Mouse (Mus musculus) spleen, adult 2 months (tissue): ENCODE results near the gene Jund. TPM values are rescaled to one million over a fixed set of nuclear protein-coding genes. Genes with fewer than 3 reads are reported as not detected.
A peak's percentile ranks its signal among the peaks of the same experiment; 100 is the strongest.

Experiments used
- DNase-seq, 2 experiments: peaks; one replicate each; pipeline versions ENCODE4 v3.0.0 to v3.0.0-alpha.2; 2012 to 2021; ENCODE audit warnings: low spot score in 2 of 2, low read depth in 1 of 2
- H3K27ac ChIP-seq: fragments of 200-500 bp; 2 replicates; pipeline ENCODE4 v1.5.1; 2012; ENCODE audit warnings: low read length, inconsistent platforms; ENCODE audit not compliant: insufficient read depth
- H3K27me3 ChIP-seq: fragments of 200-500 bp; 2 replicates; pipeline ENCODE4 v1.6.1; 2012; ENCODE audit warnings: mild to moderate bottlenecking, moderate library complexity, low read length, inconsistent platforms; ENCODE audit not compliant: control insufficient read depth, insufficient read depth
- H3K36me3 ChIP-seq: fragments of 200-500 bp; 2 replicates; pipeline ENCODE4 v1.6.1; 2012; ENCODE audit warnings: mild to moderate bottlenecking, low read length, inconsistent platforms; ENCODE audit not compliant: control insufficient read depth, insufficient read depth
- H3K4me1 ChIP-seq: fragments of 200-500 bp; 2 replicates; pipeline ENCODE4 v1.6.1; 2011; ENCODE audit warnings: inconsistent platforms; ENCODE audit not compliant: control insufficient read depth, insufficient read depth, insufficient read length
- H3K4me3 ChIP-seq: fragments of 200-500 bp; 2 replicates; pipeline ENCODE4 v1.5.1; 2011; ENCODE audit warnings: mild to moderate bottlenecking, inconsistent platforms; ENCODE audit not compliant: insufficient read depth, insufficient read length; ENCODE audit errors: extremely low read depth
- CTCF ChIP-seq: fragments of 200-500 bp; IDR thresholded peaks from 2 replicates; pipeline ENCODE4 v1.5.1; 2011; ENCODE audit warnings: mild to moderate bottlenecking, inconsistent platforms; ENCODE audit not compliant: insufficient read depth, insufficient read length, insufficient replicate concordance; ENCODE audit errors: extremely low read depth
- POLR2A ChIP-seq: fragments of 200-500 bp; IDR thresholded peaks from 2 replicates; pipeline ENCODE4 v1.6.1; 2011; ENCODE audit warnings: low read depth, low read length, inconsistent platforms
- WGBS: fragments of 180-500 bp; shearing (Covaris S2); methylation state at CpG from one replicate; pipeline ENCODE4 v1.1.7; 2018; 5-methylcytosine and 5-hydroxymethylcytosine counted together
- polyA plus RNA-seq: library from polyadenylated mRNA; depleted of rRNA; stranded (reverse); fragments of >200 nt; gene quantifications from 2 replicates; pipeline ENCODE4 v1.2.3, GENCODE M21; 2012

The Jund gene
- polyA plus RNA-seq, 1 experiment = 269 TPM

DNA sequence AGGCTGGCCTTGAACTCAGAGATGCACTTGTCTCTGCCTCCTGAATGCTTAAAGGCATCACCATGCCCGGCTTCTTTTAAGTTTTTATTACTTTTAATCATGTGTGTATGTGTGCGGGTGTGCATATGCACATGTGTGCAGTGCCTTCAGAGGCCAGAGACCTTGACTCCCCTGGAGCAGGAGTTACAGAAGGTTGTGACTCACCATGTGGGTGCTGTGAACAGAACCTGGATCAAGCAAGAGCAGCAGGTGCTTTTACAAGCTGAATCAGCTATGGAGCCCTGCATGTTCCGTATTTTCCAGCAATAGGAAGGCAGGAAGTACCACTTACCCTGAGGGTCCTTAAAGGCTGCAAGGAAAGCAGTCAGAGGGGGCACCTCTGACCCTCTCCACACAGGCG lies 7.5 kb upstream of the Jund start:
- 89% methylated on average over 4 of the region's 4 CpGs for WGBS
- H3K4me1 ChIP-seq = peaks cover 24% of the 10 kb centered on the region; the same call in 1 of the 2 replicates

GRCm38 (mm10) chr8:70691727-70692231 lies 7.0 kb upstream of the Jund start:
- no peaks in the 10 kb centered on the region for H3K27me3 ChIP-seq
- no peak for DNase-seq
- TF ChIP-seq POLR2A (no peak), CTCF (no peak)
- WGBS = 61% methylated on average over 20 of the region's 20 CpGs
- no peak overlapping the region for H3K4me3 ChIP-seq
- no peak overlapping the region for H3K27ac ChIP-seq
- H3K36me3 ChIP-seq = no peaks in the 10 kb centered on the region
- peaks cover 28% of the 10 kb centered on the region for H3K4me1 ChIP-seq

More for the DNA sequence above, 7.5 kb upstream of the Jund start:
- TF ChIP-seq POLR2A (no peak), CTCF (no peak)
- Histone ChIP-seq H3K27me3 (no peaks in the 10 kb centered on the region), H3K27ac (no peak overlapping the region), H3K36me3 (no peaks in the 10 kb centered on the region), H3K4me3 (no peak overlapping the region)
- no peak for DNase-seq

- WGBS = 18% methylated on average over 5 of the region's 5 CpGs
- Histone ChIP-seq H3K36me3 (no peaks in the 10 kb centered on the region), H3K4me1 (peaks cover 38% of the 10 kb centered on the region), H3K4me3 (no peak overlapping the region), H3K27ac (peak overlapping the region; percentile 64), H3K27me3 (no peaks in the 10 kb centered on the region)
- TF ChIP-seq POLR2A = no peak
- TF ChIP-seq CTCF = no peak
- peak in 1 of 2 experiments; percentile 42 for DNase-seq
These were observed 5.1 kb upstream of the Jund start for GRCm38 (mm10) chr8:70693636-70694035.

- TF ChIP-seq POLR2A (no peak), CTCF (no peak)
- no peaks in the 10 kb centered on the region for H3K27me3 ChIP-seq
- H3K36me3 ChIP-seq = no peaks in the 10 kb centered on the region
- peak overlapping the region; percentile 0; the same call in 1 of the 2 replicates for H3K4me3 ChIP-seq
- DNase-seq = peak; percentile 74 to 88
- H3K4me1 ChIP-seq = peaks cover 38% of the 10 kb centered on the region
- H3K27ac ChIP-seq = peak overlapping the region; percentile 92
- WGBS = 5% methylated on average over 31 of the region's 32 CpGs
These were observed 3.3 kb upstream of the Jund start for GRCm38 (mm10) chr8:70695318-70696018.

DNA sequence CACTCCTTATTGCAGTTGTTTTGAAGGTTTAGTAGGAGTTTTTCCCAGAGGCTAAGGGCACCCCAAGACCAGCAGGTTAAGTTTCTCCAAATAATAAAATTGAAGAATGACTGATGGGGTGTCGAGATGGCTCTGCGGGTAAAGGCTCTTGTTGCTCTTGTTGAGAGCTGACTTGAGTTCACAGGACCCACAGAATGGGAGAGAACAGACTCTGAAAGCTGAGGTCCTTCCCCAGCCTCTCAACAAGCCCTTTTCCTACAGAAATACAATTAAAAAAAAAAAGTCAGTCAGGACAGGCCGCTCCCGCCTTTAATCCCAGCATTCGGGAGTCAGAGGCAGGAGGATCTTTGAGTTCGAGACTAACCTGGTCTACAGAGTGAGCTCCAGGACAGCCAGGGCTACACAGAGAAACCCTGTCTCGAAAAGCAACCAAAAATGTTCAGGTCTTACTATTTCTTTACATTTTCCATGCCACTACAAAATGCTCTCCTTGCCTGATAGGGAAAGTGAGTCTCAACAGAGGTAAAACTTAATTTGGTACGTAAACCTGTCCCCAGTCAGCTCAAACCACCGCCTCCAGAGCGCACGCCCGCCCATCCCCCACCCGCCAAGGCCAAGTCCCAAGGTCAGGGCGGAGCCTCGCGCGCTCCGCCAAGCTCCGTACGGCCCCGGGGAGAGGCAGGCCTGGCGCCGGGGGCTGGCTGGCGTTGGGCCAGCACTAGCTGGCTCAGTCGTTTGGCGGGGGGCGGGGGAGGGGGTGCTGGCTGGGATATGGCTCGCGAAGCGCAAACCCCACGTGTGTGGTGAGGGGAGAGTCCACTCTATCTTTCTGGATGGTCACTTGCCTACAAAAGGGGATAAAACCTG lies 2.5 kb upstream of the Jund start:
- H3K4me3 ChIP-seq = peak overlapping the region; percentile 0; the same call in 1 of the 2 replicates

DNA sequence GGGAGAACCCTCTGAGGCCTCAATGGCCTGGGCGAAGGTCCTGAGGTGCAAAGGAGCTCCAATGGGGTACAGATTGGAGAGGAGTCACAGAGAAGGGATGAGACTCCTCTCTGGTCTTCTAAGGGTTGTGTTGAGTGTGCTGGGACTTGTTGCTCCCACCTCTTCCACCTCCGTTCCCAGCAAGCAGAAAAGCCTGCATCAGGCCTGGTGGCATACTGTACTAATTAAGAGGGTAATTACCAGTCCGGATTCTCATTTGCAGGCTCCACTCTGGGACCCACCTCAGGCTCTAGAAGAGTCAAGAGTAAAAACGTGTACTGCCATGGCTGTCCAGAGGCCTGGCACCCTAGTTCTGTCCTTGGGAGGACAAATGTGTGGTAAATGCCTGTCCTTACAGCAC lies 1.8 kb upstream of the Jund start:
- no peaks in the 10 kb centered on the region for H3K27me3 ChIP-seq
- 77% methylated on average over 4 of the region's 4 CpGs for whole genome bisulfite sequencing
- peaks cover 6% of the 10 kb centered on the region for H3K36me3 ChIP-seq
- peak overlapping the region; percentile 67 for H3K27ac ChIP-seq
- DNase-seq = no peak
- no peak overlapping the region for H3K4me3 ChIP-seq
- TF ChIP-seq CTCF = no peak
- no peak for TF ChIP-seq POLR2A
- peaks cover 48% of the 10 kb centered on the region for H3K4me1 ChIP-seq

More for the DNA sequence above, 2.5 kb upstream of the Jund start:
- peak overlapping the region; percentile 92 for H3K27ac ChIP-seq
- H3K36me3 ChIP-seq = peaks cover 4% of the 10 kb centered on the region
- no peaks in the 10 kb centered on the region for H3K27me3 ChIP-seq
- H3K4me1 ChIP-seq = peaks cover 44% of the 10 kb centered on the region
- 4% methylated on average over 31 of the region's 31 CpGs for WGBS
- DNase-seq = peak in 1 of 2 experiments; percentile 61
- TF ChIP-seq POLR2A (no peak), CTCF (no peak)
